Mouse (Mus musculus): ENCODE data around the gene Smagp.

The Smagp gene

GRCm38 (mm10) chr15:100590436-100590835, 46.3 kb downstream of the Smagp start:
- no peak for DNase-seq (ENCODE audit: low read depth, low spot score)

- DNase-seq (ENCODE audit: low read depth, low spot score): no peak
Observed at GRCm38 (mm10) chr15:100588297-100588696, 48.4 kb downstream of the Smagp start.

GRCm38 (mm10) chr15:100587166-100587565, 49.6 kb downstream of the Smagp start:
- no peak for DNase-seq (ENCODE audit: low read depth, low spot score)

GRCm38 (mm10) chr15:100585931-100586330, 50.8 kb downstream of the Smagp start:
- DNase-seq (ENCODE audit: low read depth, low spot score): no peak

- no peak for DNase-seq (ENCODE audit: low read depth, low spot score)
Observed at GRCm38 (mm10) chr15:100580108-100580507, 56.6 kb downstream of the Smagp start.

- DNase-seq (ENCODE audit: low read depth, low spot score): no peak
Observed at GRCm38 (mm10) chr15:100577972-100578371, 58.8 kb downstream of the Smagp start.

GRCm38 (mm10) chr15:100576810-100577209, 59.9 kb downstream of the Smagp start:
- DNase-seq (ENCODE audit: low read depth, low spot score): no peak

GRCm38 (mm10) chr15:100576392-100576791, 60.3 kb downstream of the Smagp start:
- DNase-seq (ENCODE audit: low read depth, low spot score): no peak

- DNase-seq (ENCODE audit: low read depth, low spot score): no peak
Observed at GRCm38 (mm10) chr15:100575366-100575765, 61.4 kb downstream of the Smagp start.

- no peak for DNase-seq (ENCODE audit: low read depth, low spot score)
Observed at GRCm38 (mm10) chr15:100574378-100574777, 62.4 kb downstream of the Smagp start.

GRCm38 (mm10) chr15:100573946-100574345, 62.8 kb downstream of the Smagp start:
- DNase-seq (ENCODE audit: low read depth, low spot score): no peak

All from brain, embryonic 18.5 days (tissue).